Mouse (Mus musculus) embryo, embryonic 10 days (tissue): ENCODE measurements around the gene Skap1.

Experiments used
- DNase-seq: peaks from one replicate; pipeline ENCODE4 v3.0.0-alpha.2; 2015; ENCODE audit warnings: low spot score

Gene Skap1

DNA sequence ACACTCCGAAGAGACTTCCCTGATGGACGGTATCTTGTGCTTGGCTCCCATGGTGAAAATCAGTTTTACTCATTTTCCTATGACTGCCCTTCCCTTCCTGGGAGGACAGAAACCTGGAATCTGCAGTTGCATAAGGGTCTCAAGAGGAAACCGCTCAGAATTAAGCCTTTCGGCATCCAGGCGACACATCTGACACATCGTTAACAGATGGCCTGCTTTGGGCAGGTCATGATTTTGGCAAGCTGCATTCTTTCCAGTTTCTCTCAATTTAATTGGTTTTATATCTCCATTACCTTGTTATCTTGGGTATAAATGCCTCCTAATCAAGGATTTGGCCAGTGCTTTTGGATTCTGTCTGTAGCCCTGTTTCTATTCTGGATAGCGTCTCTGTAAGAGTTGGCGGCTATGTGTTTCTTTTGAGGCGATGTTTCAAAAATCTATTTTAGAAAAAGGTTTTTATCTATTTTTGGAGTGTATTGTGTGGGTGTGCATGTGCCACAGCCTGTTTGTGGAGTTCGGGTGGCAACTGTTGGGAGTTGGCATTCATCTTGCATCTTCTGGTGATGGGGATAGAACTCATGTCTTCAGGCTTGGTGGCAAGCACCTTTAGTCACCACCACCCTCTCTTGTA lies 1.1 kb downstream of the Skap1 start:
- no peak for DNase-seq

DNA sequence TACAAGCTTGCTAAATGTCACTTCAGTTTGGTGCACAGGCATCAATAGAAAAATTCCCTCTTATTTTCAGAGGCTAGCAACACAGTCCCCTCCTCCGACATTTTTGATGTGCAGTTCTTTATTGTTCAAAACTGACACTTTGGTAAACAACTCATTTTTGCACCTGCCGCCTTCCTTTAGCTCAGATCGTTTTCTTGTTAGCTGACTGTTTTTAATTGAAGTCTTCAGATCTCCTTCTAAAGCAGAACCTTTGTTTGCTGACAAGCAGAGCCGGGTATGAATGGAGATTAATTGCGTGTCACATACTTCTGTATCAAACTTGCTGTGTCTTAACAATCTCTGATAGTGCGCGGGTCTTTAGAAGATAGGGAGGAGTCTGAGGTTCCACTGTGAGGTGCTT lies 2.0 kb downstream of the Skap1 start:
- DNase-seq, result no peak

DNA sequence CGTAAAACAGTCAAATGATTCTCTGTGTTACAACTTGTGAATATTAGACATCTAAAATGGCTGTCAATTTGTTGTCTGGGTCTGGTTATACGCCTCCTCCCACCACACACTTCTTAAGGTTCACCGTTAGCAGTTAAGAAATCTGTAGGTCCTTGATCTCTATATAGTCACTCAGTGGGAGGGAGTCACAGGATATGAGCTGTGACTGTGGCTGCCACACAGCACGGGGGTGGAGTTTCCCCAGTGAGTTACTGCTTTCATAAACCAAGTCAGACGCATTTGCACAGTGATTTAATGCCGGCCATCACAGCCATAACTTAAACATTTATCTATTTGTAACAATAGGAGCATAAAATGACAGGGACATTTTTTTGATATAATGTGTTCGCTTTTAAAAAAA lies 2.6 kb downstream of the Skap1 start:
- DNase-seq, result peak; percentile 32

DNA sequence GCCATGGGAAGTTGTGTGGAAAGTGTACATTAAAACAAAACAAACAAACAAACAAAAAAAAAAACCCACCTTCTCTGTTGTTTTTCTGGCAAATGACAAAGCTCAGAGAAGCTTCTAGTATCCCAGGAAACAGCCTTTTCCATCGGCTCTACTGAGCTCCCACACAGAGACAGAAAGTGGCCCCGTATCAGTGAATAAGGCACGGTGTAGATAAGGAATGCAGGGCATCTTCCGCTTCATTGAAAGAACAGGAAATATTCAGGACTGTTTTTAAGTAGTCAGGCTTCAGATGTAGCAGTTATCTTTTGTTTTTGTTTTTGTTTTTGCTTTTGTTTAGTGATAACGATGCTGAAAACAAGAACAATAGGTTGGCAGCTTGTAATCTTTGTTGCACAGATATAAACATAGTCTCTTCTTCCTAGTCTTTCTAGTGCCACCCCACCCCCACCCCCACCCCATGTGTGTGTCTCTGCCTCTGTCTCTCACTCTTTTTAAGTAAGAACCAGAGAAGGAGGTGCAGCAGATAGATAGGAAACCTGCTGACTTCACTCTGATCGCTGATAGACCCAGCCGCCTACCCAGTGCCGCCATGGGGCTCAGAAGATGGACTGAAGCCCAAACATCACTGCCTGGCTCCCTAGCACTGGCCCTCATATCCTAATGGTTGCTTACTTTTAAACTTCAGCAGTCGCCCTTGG lies 3.8 kb downstream of the Skap1 start:
- DNase-seq, result no peak

DNA sequence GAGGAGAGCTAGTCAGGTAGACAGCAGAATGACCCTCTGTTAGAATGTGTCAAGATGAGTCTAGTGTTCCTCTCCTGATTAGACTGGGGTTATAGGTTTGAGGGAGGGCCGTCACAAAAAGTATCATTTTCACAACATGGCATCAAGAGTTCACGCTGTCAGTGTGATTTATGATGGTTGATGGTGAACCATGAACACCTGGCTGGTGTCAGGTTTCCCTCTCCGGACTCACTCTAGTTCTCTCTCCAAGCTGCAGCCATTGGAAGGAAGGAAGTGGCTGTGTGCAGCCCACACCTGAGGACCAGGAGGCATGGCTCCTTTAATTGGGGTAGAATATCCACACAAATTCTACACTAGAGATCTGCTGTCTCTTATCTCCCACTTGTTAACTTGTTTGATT lies 18.3 kb downstream of the Skap1 start:
- peak; percentile 65 for DNase-seq

DNA sequence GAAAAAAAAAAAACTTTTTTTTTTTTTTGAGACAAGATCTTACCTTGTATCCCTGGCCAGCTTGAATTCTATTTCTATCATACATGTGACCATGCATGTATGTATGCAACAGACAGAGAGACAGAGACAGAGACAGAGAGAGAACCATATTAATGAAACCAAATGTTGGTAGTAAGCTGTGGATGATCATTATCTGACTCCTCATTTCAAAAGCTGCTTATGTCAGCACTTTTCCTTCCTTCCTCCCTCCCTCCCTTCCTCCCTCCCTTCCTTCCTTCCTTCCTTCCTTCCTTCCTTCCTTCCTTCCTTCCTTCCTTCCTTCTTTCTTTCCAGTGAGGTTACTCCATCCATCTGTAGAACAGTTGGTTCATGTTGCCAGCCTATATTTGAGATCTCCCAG lies 18.8 kb downstream of the Skap1 start:
- no peak for DNase-seq

DNA sequence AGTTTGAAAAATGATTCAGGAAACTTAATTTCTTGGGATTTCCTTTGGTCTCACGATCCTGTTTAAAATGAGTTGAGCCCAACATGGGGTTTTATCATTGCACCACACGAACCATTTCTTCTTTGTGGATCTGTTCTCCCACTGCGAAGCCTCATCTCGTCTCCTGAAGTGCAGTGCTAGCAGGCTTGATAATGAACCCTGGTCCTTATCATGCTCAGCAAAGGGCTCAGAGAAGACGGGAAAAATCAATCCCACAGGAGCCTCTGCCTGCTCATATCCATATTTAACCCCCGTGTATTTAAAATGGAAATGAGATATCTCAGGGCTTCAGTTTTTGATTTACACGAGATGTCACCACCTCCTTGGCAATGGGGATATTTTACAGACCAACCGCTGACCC lies 34.1 kb downstream of the Skap1 start:
- no peak for DNase-seq

DNA sequence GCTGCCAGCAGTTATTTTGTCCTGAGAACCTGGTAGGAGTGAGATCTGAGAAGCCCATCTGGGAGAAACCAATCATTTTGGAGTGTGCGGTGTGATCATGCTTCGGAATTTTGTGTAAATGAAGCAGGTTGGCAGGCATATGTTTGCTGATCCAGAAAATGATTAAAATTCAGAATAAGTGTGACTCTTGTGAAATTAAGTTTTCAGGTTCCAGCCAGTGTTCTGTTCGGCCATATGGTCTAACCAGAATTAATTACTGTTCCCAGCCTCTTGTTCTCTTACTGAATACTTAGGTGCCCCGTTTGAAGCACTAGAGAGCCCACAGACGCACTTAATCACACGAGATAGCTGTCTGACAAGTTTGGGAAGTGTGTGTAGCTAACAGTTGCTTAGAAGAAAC lies 36.6 kb downstream of the Skap1 start:
- DNase-seq, result no peak

DNA sequence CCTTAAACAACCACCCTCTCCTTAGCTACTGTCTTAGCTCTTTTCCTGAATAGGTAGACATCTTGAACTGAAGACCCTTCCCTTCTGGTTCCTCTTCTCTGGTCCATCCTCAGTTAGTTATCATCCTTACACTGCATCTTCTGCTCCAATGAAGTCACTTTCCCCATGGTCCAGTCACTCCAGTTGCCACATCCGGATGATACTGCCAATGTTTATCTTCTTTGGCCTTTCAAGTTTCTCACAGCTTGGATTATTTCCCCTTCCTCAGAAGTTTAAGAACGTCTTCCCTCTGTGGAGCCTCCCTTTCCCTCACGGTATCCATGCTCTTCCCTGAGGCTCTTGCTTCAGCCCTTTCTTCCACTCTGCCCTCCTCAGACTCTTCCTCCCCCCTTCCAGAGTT lies 38.6 kb downstream of the Skap1 start:
- DNase-seq, result no peak

DNA sequence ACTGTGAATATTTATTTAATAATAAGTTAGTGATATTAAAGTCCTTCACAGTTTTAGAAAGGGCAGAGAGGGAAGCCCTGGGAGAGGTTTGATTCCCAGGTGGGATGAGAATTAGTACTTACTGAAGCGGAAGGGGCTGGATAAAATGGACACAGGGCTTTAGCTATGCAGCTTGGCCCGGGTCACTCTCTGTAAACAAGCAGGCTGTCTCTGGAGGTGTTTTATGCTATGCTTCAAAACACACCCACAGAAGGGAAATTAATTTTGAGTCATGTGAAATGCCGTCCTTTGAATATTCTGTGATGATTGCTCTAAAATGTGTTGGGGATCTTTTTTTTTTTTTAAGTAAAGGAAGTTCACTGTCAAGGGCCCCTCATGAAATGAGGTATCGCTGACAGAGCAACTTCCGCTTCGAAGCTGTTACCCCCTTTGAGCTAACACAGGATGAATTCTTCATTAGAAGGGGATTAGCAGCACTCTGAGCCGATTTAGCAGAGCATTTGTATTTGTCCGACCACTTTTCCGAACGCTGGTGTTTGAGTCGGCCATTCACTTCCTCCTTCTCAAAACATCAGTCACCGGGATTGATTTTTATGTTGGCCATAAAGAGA lies 40.2 kb downstream of the Skap1 start:
- DNase-seq, result no peak

DNA sequence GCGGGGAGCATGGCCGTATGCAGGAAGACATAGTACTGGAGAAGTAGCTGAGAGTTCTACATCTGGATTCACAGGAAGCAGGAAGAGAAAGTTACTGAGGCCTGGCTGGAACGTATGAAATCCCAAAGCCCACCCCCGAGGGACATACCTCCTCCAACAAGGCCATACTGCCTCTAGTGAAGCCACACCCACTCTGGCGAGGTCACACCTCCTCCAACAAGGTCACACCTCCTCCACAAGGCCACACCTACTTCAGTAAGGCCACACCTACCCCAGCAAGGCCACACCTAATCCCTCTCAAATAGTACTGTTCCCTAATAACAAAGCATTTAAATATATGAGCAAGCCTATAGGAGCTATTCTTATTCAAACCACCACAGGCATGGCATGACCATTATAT lies 41.4 kb downstream of the Skap1 start:
- no peak for DNase-seq

DNA sequence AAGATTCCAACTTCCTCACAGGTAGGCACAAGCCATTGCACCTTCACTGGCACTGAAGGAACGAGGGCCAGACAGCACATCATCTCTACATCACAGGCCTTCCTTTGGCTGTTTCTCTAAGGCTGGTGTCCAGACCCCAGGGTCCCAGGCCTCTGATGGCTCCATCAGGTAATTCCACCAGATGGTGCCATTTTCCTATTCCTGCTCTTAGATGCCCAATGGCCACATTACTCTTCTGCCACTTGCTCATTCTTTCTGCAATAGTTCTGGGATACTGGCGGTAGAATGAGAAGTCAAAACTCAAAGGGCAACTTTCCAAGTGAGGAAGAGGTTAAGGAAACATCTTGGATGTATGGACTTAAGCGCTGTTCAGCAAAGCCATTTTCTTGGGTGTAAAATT lies 50.8 kb downstream of the Skap1 start:
- DNase-seq, result no peak

DNA sequence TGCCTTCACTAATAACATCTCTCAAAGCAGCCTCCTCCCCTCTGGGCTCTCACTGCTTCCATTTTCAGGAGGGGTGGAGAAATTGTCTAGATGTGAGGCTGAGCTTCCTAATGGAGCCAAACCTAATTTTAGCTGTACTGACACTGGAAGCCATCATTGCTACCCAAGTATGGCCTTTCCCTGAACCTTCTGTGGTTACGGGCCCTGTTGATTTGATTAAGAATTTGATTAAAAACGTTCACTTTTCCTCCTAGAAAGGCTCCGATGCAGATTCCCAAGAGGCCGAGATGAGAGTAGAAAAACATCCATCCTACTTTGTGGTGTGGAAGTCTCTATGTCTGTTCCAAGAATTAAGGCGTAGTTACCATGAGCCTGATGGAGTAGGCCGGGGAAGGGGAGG lies 60.1 kb downstream of the Skap1 start:
- no peak for DNase-seq

DNA sequence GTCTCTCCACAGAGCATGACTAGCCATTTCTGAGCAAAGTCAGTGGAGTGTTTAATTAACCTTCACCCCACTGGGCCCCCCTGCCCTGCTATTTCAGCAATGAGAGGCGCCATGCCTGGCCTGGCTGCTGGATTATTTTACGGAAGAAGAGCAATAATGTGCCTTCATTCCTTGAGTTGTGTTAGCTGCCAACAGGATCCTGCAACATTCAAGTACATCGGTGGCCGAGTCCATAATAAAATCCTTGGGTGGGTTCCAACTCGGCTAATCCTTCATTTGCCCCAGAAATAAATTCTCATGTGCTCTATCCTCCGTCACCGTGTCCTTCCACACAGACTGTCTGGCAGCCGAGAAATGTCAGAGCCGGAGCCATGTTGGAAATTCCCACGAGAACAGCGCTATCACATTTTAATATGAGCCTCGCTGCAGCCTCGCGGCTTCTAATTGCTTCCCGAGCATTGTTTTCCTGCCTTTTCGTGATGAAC lies 61.8 kb downstream of the Skap1 start:
- DNase-seq, result no peak

DNA sequence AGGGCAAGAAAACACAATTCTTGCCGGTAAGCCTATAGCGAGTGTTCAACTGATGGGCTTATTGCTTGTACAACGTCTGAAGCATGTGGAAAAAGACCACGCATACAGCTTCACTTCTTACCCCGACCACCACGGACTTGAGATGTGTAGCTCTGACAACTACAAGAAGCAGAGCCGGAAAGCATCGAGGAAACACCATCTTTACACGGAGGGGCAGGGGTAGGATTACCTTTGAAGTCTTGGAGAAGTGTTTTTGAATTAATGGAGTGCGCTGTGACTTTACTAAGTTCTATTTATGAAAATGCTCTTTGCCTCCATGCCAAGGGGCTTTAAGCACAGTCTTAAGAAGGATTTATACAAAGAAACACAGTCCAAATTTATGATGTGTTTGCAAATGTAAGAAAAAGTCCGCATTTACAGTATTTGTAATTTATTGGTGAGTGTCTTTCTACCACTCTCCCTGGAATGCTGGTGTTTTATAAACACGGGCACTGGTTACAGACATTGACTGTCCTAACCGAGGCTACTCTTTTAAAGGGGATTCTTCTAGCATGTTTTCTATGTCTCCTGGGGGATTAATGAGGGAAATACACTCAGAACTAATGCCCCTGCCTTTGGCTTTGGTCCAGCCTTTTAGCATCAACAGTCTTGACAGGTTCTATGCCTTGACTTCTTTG lies 67.5 kb downstream of the Skap1 start:
- no peak for DNase-seq

DNA sequence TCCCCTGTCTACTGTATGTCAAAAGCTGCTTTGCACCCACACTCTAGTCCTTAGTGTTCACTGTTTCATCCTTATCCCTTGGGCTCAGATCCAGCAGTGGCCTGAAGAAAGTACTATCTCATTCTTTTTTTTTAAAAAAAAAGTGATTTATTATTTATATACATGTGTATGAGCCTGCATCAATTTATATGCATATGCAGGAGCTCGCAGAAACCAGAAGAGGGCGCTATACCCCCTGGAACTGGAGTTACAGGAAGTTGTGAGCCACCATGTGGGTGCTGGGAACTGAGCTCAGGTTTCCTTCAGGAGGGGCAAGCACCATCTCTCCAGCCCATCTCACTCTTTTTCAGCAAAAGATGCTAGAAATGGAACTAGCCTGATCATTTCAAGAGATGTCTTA lies 70.1 kb downstream of the Skap1 start:
- no peak for DNase-seq

DNA sequence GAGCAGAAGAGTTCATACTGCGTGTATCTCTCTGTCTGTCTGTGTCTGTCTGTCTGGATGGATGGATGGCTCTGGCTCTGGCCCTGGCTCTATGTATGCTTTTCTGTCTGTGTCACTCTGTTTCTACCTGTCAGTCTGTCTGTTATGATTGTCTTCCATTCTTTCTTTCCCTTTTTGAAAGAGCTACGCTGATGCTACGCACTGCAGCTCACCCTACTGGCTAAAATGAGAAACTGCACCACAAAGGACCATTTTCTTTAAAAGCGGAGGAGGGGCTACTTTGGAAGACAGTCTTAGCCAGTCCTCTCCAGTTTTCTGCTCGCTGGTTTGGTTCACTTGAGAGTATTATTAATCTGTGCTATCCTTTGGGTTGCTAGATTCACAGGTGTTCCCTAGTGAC lies 71.8 kb downstream of the Skap1 start:
- peak; percentile 78 for DNase-seq

DNA sequence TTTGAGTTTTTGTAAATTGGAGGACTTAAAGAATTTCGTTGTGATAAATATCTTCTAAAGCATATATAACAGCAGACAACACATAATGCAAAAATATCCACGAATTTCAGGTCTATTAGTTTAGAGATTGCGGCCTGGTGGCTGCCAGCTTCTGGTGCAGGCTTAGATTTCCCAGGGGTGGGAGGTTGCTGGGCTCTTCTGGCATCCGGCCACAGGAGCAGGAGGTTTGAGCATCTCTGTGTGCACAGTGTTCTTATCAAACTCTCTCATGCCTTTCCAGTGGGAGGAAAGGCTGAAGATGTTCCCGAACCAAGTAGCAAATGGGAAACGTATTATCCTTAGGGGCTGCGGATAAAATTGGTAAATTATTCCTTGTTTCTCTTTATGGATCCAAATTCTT lies 77.6 kb downstream of the Skap1 start:
- DNase-seq, result no peak

DNA sequence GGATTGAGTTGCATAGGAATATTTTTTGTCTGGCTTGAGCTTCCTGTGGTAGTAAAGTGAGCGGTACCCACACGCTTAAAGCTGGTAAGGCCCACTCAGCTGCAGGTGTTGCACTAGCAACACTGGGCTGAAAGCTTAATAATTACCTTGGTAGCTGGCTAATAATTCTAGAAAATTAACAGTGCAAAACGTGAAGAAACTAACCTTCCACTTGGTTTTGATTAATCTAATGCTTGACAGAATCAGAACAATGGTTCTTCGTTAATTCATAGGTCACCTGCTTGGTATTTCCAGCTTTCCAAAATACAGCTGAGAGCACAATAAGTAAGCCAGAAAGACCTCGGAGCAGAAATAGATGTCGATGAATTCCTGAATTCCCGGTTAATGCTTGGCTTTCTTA lies 78.2 kb downstream of the Skap1 start:
- DNase-seq, result no peak

DNA sequence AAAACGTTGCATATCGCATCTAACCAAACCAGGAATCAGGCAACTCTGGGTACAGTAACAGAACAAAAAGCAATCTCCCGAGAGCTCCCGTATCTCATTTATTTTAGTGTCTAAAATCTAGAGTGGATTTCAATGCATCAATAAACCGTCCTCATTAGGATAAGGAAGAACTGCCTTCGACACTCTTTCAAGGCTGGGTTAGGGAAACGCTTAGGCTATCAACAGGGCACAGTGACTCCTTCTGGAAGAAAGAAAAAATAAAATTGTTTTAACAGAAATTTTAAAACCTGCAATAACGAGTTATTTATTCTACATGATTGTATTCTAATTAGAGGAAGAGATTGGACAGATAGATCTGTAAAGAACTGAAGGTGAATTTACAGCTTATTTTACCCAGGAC lies 82.0 kb downstream of the Skap1 start:
- no peak for DNase-seq

DNA sequence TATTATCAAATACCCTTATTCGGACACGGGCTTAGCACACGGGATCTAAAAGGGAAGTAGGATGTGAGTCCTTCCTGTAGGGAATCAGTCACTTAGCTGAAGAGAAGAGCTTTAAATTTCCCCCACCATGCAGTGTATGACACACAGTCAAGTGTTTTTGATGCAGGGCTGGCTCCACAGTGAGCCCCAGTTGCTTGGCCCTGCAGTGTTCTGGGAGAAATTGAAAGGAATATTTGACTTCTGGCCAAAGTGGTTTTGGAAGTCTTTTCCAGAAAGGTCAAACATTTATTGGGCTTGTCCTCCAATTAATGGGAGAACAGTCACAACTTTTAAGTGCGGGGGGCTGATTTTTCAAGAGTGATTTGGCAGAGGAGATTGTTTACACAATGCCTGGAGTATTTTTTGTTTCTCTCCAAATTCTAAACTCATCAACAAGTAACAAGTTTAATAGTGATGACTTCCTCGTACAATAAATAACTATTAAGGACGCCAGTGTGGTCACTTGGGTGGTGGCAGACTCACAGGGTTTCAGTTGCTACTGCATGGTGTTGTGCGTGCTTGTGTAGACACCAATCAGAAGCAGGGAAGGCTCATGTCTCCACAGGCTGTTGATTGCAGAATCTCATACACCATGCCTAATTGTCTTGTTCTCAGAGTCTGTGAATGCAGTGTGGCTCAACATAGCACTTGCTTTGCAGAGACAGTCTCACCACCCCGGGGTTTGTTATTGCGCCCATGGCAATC lies 86.7 kb downstream of the Skap1 start:
- DNase-seq, result no peak

DNA sequence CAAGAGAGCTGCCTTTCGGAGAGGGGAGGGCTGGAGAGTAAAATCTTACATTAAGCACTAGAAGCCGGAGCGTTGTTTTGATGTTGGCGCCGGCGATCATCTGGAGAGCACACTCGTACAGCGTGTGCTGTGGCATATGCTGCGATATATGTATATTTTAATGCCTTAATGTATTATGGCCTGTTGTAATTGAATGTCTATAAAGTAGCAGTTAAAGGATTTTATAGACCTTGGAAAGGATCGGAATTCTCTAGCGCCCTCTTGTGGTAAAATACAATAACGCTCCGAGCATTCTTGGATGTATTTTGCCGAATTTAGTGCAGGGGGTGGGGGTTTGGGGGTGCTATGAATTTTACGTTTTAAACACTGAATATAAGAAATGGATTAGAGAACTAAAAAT lies 88.7 kb downstream of the Skap1 start:
- peak; percentile 54 for DNase-seq
